Mouse (Mus musculus) liver, embryonic 15.5 days (tissue): ENCODE measurements around the gene Gm44973. TPM values are rescaled to one million over a fixed set of nuclear protein-coding genes. Genes with fewer than 3 reads are reported as not detected.
A peak's percentile ranks its signal among the peaks of the same experiment; 100 is the strongest.

Source experiments
- ATAC-seq: fragments of 200-750 bp; cut with Nextera tagmentation; 2 replicates; pipeline ENCODE4 v1.8.0; 2017; ENCODE audit warnings: moderate number of reproducible peaks, mild to moderate bottlenecking, moderate library complexity; ENCODE audit not compliant: insufficient read depth
- H3K27ac ChIP-seq: fragments of 300-500 bp; sonication (generic); replicated peaks from 2 replicates; pipeline ENCODE4 v1.5.1; 2015; ENCODE audit warnings: mild to moderate bottlenecking, inconsistent platforms
- H3K27me3 ChIP-seq: fragments of 300-500 bp; sonication (generic); 2 replicates; pipeline ENCODE4 v1.6.1; 2015; ENCODE audit warnings: mild to moderate bottlenecking, inconsistent platforms
- H3K36me3 ChIP-seq: fragments of 300-500 bp; sonication (generic); replicated peaks from 2 replicates; pipeline ENCODE4 v1.6.1; 2015; ENCODE audit warnings: moderate library complexity, mild to moderate bottlenecking, inconsistent platforms
- H3K4me1 ChIP-seq: fragments of 300-500 bp; sonication (generic); replicated peaks from 2 replicates; pipeline ENCODE4 v1.6.1; 2015; ENCODE audit warnings: inconsistent platforms
- H3K4me2 ChIP-seq: fragments of 300-500 bp; sonication (generic); 2 replicates; pipeline ENCODE4 v1.6.1; 2015; ENCODE audit warnings: moderate library complexity, mild to moderate bottlenecking, inconsistent platforms
- H3K4me3 ChIP-seq: fragments of 300-500 bp; sonication (generic); replicated peaks from 2 replicates; pipeline ENCODE4 v1.5.1; 2015; ENCODE audit warnings: mild to moderate bottlenecking, inconsistent platforms
- H3K9ac ChIP-seq: fragments of 300-500 bp; sonication (generic); 2 replicates; pipeline ENCODE4 v1.6.1; 2015; ENCODE audit warnings: moderate library complexity, mild to moderate bottlenecking, inconsistent platforms
- H3K9me3 ChIP-seq: fragments of 300-500 bp; sonication (generic); replicated peaks from 2 replicates; pipeline ENCODE4 v1.6.1; 2016; ENCODE audit warnings: inconsistent platforms
- WGBS: fragments of 180-500 bp; shearing (Covaris S2); methylation state at CpG from one replicate; pipeline ENCODE4 v1.1.7; 2015; ENCODE audit warnings: mixed read lengths; ENCODE audit not compliant: insufficient replicate concordance; 5-methylcytosine and 5-hydroxymethylcytosine counted together
- polyA plus RNA-seq: library from polyadenylated mRNA; unstranded; fragments of >200 nt; fragmentation: Nextera tagmentation; extraction: Ambion mirVana; gene quantifications from 2 replicates; pipeline ENCODE4 v1.2.1, GENCODE M21; 2015

The Gm44973 gene
- polyA plus RNA-seq, 1 experiment from 2014 or later = 0.53 TPM

- ATAC-seq = no peak
- 9% methylated on average over 32 of the region's 32 CpGs for WGBS
- Histone ChIP-seq H3K9me3 (no peaks in the 10 kb centered on the region), H3K4me1 (peaks cover 27% of the 10 kb centered on the region), H3K27ac (no peak overlapping the region), H3K9ac (no peak overlapping the region), H3K4me3 (peak overlapping the region; percentile 44), H3K36me3 (no peaks in the 10 kb centered on the region), H3K4me2 (peak overlapping the region; percentile 47), H3K27me3 (peaks cover 100% of the 10 kb centered on the region)
Measured at GRCm38 (mm10) chr7:5053456-5054179, 38.3 kb downstream of the Gm44973 start.

- Histone ChIP-seq H3K4me2 (peak overlapping the region; percentile 52), H3K4me3 (peak overlapping the region; percentile 16; the same call in 1 of the 2 replicates), H3K9ac (no peak overlapping the region), H3K36me3 (no peaks in the 10 kb centered on the region), H3K27ac (no peak overlapping the region), H3K9me3 (no peaks in the 10 kb centered on the region), H3K4me1 (peaks cover 33% of the 10 kb centered on the region), H3K27me3 (peaks cover 80% of the 10 kb centered on the region)
- 4% methylated on average over 55 of the region's 55 CpGs for WGBS
- no peak for ATAC-seq
Measured at GRCm38 (mm10) chr7:5056651-5057263, 41.5 kb downstream of the Gm44973 start.

- WGBS = 32% methylated on average over 8 of the region's 8 CpGs
- no peak overlapping the region for H3K9ac ChIP-seq
- ATAC-seq = no peak
- no peak overlapping the region for H3K27ac ChIP-seq
- H3K4me3 ChIP-seq = no peak overlapping the region
- no peak overlapping the region for H3K4me2 ChIP-seq
- H3K9me3 ChIP-seq = no peaks in the 10 kb centered on the region
- no peaks in the 10 kb centered on the region for H3K36me3 ChIP-seq
- H3K27me3 ChIP-seq = peaks cover 73% of the 10 kb centered on the region
- H3K4me1 ChIP-seq = peaks cover 31% of the 10 kb centered on the region
Measured at GRCm38 (mm10) chr7:5057381-5057780, 42.1 kb downstream of the Gm44973 start.

GRCm38 (mm10) chr7:5057804-5058203, 42.5 kb downstream of the Gm44973 start:
- no peak overlapping the region for H3K27ac ChIP-seq
- no peak overlapping the region for H3K4me2 ChIP-seq
- peaks cover 69% of the 10 kb centered on the region for H3K27me3 ChIP-seq
- H3K9ac ChIP-seq = no peak overlapping the region
- no peaks in the 10 kb centered on the region for H3K36me3 ChIP-seq
- no peak for ATAC-seq
- H3K4me3 ChIP-seq = no peak overlapping the region
- H3K9me3 ChIP-seq = no peaks in the 10 kb centered on the region
- WGBS = 27% methylated on average over 11 of the region's 11 CpGs
- H3K4me1 ChIP-seq = peaks cover 27% of the 10 kb centered on the region

GRCm38 (mm10) chr7:5058631-5059030, 43.3 kb downstream of the Gm44973 start:
- Histone ChIP-seq H3K27ac (no peak overlapping the region), H3K9me3 (no peaks in the 10 kb centered on the region), H3K4me2 (no peak overlapping the region), H3K4me1 (peaks cover 30% of the 10 kb centered on the region), H3K4me3 (no peak overlapping the region), H3K9ac (no peak overlapping the region), H3K27me3 (peaks cover 61% of the 10 kb centered on the region), H3K36me3 (no peaks in the 10 kb centered on the region)
- no peak for ATAC-seq
- WGBS = 67% methylated on average over 1 of the region's 1 CpGs

GRCm38 (mm10) chr7:5059421-5059820, 44.1 kb downstream of the Gm44973 start:
- Histone ChIP-seq H3K27me3 (peaks cover 53% of the 10 kb centered on the region), H3K4me2 (no peak overlapping the region), H3K9ac (no peak overlapping the region), H3K9me3 (no peaks in the 10 kb centered on the region), H3K27ac (no peak overlapping the region), H3K4me3 (no peak overlapping the region), H3K4me1 (peaks cover 38% of the 10 kb centered on the region), H3K36me3 (no peaks in the 10 kb centered on the region)
- ATAC-seq = no peak
- WGBS = 83% methylated on average over 12 of the region's 12 CpGs

- H3K9me3 ChIP-seq = no peaks in the 10 kb centered on the region
- 2% methylated on average over 27 of the region's 27 CpGs for WGBS
- no peak for ATAC-seq
Measured at GRCm38 (mm10) chr7:5060239-5060731, 45.0 kb downstream of the Gm44973 start.

GRCm38 (mm10) chr7:5060944-5061773, 45.9 kb downstream of the Gm44973 start:
- H3K4me1 ChIP-seq = peaks cover 53% of the 10 kb centered on the region
- no peaks in the 10 kb centered on the region for H3K9me3 ChIP-seq
- peak overlapping the region; percentile 99 for H3K27ac ChIP-seq
- H3K36me3 ChIP-seq = peaks cover 11% of the 10 kb centered on the region
- peak overlapping the region; percentile 98 for H3K4me2 ChIP-seq
- peak overlapping the region; percentile 93 for H3K9ac ChIP-seq
- peaks cover 36% of the 10 kb centered on the region for H3K27me3 ChIP-seq
- peak overlapping the region; percentile 83 for H3K4me3 ChIP-seq
- ATAC-seq = peak; percentile 87
- WGBS = under 1% methylated on average over 60 of the region's 60 CpGs

More at GRCm38 (mm10) chr7:5060239-5060731, 45.0 kb downstream of the Gm44973 start:
- peaks cover 2% of the 10 kb centered on the region; the same call in 1 of the 2 replicates for H3K36me3 ChIP-seq
- H3K4me3 ChIP-seq = peak overlapping the region; percentile 83
- H3K4me1 ChIP-seq = peaks cover 44% of the 10 kb centered on the region
- peak overlapping the region; percentile 93 for H3K9ac ChIP-seq
- H3K27me3 ChIP-seq = peaks cover 44% of the 10 kb centered on the region
- H3K4me2 ChIP-seq = peak overlapping the region; percentile 98
- H3K27ac ChIP-seq = peak overlapping the region; percentile 99

- Histone ChIP-seq H3K4me3 (peak within 1 kb of the TSS; percentile 83), H3K4me2 (peak within 1 kb of the TSS; percentile 98), H3K9ac (peak within 1 kb of the TSS; percentile 93), H3K9me3 (no peaks in the 10 kb centered on the region), H3K36me3 (peaks cover 18% of the 10 kb centered on the region), H3K4me1 (peaks cover 56% of the 10 kb centered on the region), H3K27me3 (peaks cover 29% of the 10 kb centered on the region), H3K27ac (peak within 1 kb of the TSS; percentile 99)
- ATAC-seq = peak; percentile 75
- WGBS = under 1% methylated on average over 65 of the region's 65 CpGs
Measured at GRCm38 (mm10) chr7:5061774-5062359, 46.6 kb downstream of the Gm44973 start, which contains the start of gene U2af2. Gene U2af2, plus strand, starts transcription at chr7:5062143.

- H3K4me2 ChIP-seq = peak overlapping the region; percentile 98
- peaks cover 22% of the 10 kb centered on the region for H3K27me3 ChIP-seq
- peak overlapping the region; percentile 99 for H3K27ac ChIP-seq
- peaks cover 24% of the 10 kb centered on the region for H3K36me3 ChIP-seq
- peak overlapping the region; percentile 74 for H3K9ac ChIP-seq
- peak overlapping the region; percentile 83 for H3K4me3 ChIP-seq
- WGBS = 0% methylated on average over 51 of the region's 51 CpGs
- peak; percentile 54 for ATAC-seq
- peaks cover 60% of the 10 kb centered on the region for H3K4me1 ChIP-seq
- H3K9me3 ChIP-seq = no peaks in the 10 kb centered on the region
Measured at GRCm38 (mm10) chr7:5062360-5063001, 47.2 kb downstream of the Gm44973 start.
